Mouse (Mus musculus): ENCODE data around the gene Ckap5.

DNA sequence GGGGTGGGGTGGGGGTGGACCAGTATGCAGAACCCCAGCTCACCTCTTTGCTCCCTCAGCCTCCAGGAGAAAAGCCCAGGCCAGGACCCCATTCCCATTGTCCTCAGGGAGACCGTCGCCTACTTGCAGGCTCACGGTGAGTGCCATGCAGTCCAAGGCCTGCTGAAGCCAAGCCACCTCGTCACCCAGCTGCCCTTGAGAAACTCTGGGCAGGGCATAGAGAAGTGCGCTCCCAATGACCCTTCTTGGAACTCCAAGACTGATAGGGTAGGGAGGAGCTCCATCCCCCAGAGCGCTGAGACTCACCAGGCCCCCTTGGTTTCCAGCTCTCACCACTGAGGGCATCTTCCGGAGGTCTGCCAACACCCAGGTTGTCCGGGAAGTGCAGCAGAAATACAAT lies 142.8 kb downstream of the Ckap5 start:
- TF ChIP-seq CTCF (IDR thresholded peaks at IDR 0.05; ENCODE audit: low read depth) (no peak), EP300 (IDR thresholded peaks at IDR 0.05; ENCODE audit: low read depth) (no peak)

Measured in liver, embryonic 14.5 days (tissue).